Mouse (Mus musculus): ENCODE results near the gene Flot1.

The Flot1 gene

GRCm38 (mm10) chr17:35868961-35869345 lies 45.9 kb downstream of the Flot1 start:
- DNase-seq: no peak

- DNase-seq: peak; percentile 47 to 49
These were observed 46.5 kb downstream of the Flot1 start for GRCm38 (mm10) chr17:35869346-35870067.

GRCm38 (mm10) chr17:35870151-35870883 lies 47.3 kb downstream of the Flot1 start:
- DNase-seq: peak; percentile 35 to 40

GRCm38 (mm10) chr17:35870884-35871696 lies 48.1 kb downstream of the Flot1 start:
- DNase-seq: peak; percentile 55 to 72

- DNase-seq: peak; percentile 95 to 96
These were observed 50.9 kb downstream of the Flot1 start for GRCm38 (mm10) chr17:35873774-35874519.

- DNase-seq: peak in 1 of 2 experiments; percentile 26
These were observed 51.7 kb downstream of the Flot1 start for GRCm38 (mm10) chr17:35874721-35875120.

GRCm38 (mm10) chr17:35879245-35880057 lies 56.4 kb downstream of the Flot1 start, which contains the start of gene Dhx16:
Gene Dhx16, plus strand, starts transcription at chr17:35879819.
- DNase-seq: peak; percentile 98 to 99

All from cerebellum, postnatal 10 days (tissue).